Mouse (Mus musculus): ENCODE measurements at regions not wholly inside any gene's neighbourhood (a gene's known extent, or its start where the extent isn't known, plus 50 kb on each side); places are given as distances from the start of the nearest gene placed in this dataset.
A peak's percentile ranks its signal among the peaks of the same experiment; 100 is the strongest.

GRCm38 (mm10) chr12:99643016-99643415 is 79.6 kb upstream of the Foxn3 start:
- ATAC-seq (ENCODE audit: extremely low read depth, insufficient number of reproducible peaks, low FRiP score, poor library complexity, severe bottlenecking), result no peak

DNA sequence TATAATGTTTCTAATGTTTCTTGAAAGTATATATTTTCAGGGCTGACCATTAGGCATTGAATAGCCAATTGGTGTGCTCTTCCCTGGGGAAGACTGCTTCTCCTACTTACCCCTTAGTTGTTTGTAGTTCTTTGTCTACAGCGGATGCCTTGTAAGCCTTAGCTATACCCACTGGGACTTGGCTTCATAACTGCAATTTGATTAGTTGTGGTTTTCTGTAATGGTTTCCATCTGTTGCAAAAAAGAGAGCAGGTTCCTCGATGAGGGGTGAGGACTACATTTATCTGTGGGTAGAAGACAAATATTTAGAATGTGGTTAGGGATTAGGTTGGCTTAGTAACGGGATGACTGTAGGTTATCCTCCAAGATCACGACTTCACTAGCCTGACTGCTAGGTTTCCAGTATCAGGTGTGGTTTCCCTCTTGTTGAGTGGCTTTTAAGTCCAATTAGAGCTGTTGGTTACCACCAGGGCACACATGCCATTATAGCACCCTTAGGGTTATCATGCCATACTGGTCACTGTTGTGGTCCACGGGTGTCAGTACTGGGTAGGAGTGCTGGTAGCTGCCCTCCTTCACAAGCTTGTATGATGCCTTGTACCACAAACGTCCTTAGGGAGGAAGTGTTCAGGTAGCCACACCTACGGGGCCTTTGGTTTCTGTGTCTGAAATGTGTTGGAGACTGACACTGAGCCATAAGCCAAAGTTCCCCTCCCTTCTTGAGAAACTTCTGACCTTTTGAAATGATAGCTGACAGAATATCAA is 78.9 kb upstream of the Foxn3 start:
- ATAC-seq (ENCODE audit: extremely low read depth, insufficient number of reproducible peaks, low FRiP score, poor library complexity, severe bottlenecking), result peak; percentile 27; the same call in 1 of the 2 replicates

DNA sequence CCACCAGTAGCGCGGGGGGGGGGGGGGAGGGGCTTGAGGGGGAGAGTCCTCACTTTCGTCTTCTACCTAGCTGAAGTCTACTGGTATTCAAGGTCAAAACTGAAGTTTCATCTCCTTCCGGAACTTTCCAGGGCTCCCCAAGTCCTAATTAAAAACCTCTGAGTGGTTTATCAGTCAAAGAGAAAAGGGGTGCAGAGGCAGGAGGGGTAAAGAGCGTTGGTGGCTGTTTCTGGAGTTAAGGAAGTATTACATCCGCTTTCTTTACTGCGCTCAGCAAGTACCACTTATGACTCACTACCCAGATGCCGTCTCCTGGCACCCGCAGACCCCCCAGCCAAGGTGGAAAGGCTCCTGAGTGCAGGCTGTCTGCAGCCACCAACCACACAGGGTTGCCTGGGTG is 77.9 kb upstream of the Foxn3 start:
- peak; percentile 64 for ATAC-seq (ENCODE audit: extremely low read depth, insufficient number of reproducible peaks, low FRiP score, poor library complexity, severe bottlenecking)

DNA sequence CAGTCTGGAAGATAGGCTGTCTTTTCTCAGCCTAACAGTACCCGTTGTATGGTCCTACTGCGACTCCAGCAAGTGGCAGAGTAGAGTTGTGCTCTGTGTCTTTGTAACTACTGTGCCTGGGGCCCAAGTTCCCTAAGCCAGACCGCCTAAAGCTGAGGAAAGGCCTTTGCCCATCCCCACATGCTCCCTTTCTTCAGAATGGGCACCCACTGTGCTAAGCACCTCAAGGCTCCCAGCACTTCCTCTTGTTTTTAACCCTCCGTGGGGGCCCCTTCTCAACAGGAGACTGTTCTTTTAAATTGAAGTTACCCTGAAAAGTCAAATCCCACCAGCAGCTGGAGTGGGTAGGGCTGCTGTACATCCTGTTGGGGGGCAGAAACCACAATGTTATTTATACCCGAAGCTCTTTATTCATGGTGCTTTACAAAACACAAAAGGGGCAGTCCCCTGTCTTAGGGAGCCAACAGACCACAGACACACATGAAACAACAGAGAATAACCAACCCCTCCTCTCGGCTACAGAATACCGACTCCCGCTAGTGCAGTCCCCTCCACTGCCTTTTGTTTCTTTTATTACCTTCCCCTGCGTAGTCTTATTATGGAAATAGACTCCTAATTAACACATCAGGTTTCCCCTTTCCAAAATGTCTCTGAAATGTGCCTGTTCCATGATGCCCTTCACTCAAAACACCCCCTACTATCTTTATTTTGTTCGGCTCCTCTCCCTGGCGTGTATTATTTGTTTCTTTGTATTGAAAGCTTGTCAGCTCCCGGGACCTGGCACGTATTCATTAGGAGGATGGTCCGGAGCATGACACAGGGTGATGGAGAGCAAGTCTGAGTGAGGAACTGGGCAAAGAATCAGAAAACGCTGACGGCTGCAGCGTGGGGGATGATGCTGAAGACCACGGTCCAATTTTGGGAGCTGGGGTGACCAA is 77.1 kb upstream of the Foxn3 start:
- peak; percentile 59 for ATAC-seq (ENCODE audit: extremely low read depth, insufficient number of reproducible peaks, low FRiP score, poor library complexity, severe bottlenecking)

GRCm38 (mm10) chr12:99639847-99640213 is 76.4 kb upstream of the Foxn3 start:
- no peak for ATAC-seq (ENCODE audit: extremely low read depth, insufficient number of reproducible peaks, low FRiP score, poor library complexity, severe bottlenecking)

- ATAC-seq (ENCODE audit: extremely low read depth, insufficient number of reproducible peaks, low FRiP score, poor library complexity, severe bottlenecking), result no peak
These were observed 75.7 kb upstream of the Foxn3 start for GRCm38 (mm10) chr12:99639118-99639517.

GRCm38 (mm10) chr12:99637986-99638385 is 74.6 kb upstream of the Foxn3 start:
- ATAC-seq (ENCODE audit: extremely low read depth, insufficient number of reproducible peaks, low FRiP score, poor library complexity, severe bottlenecking), result no peak

- no peak for ATAC-seq (ENCODE audit: extremely low read depth, insufficient number of reproducible peaks, low FRiP score, poor library complexity, severe bottlenecking)
These were observed 72.9 kb upstream of the Foxn3 start for GRCm38 (mm10) chr12:99636234-99636633.

- no peak for ATAC-seq (ENCODE audit: extremely low read depth, insufficient number of reproducible peaks, low FRiP score, poor library complexity, severe bottlenecking)
These were observed 72.0 kb upstream of the Foxn3 start for GRCm38 (mm10) chr12:99635361-99635760.

DNA sequence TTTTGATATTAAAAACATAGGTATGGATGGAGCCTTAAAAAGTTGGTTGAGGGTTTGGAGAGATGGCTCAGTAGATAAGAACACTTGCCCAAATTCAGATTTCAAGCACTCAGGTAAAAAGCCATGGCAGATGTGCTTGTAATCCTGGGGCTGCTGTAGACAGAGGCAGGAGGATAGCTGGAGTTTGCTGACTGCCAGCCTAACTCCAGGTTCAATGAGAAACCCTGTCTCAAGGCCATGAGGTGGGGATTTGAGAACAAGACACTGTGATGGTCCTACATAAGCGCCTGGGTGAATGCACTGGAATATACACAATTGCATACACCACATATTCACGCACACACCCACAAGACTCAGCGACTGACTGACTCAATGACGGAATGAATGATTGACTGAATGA is 71.3 kb upstream of the Foxn3 start:
- ATAC-seq (ENCODE audit: extremely low read depth, insufficient number of reproducible peaks, low FRiP score, poor library complexity, severe bottlenecking), result no peak

DNA sequence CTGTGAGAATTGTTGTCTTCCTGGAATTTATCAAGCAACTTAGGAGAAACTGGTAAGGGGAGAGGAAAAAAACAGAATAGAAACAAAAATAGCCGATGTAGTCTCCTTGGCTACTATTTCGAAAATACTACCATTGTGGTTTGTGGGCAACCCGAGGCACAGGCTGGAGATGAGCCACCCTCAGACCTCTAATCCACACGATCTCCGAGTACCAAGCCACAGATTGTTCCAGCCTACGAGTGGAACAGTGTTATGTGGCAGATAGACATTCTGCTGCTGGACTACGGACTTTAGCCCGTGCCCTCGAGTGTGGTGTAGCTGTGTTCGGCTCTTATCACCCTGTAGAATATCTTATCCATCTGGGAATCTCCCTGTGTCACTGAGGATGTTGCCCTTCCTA is 70.3 kb upstream of the Foxn3 start:
- no peak for ATAC-seq (ENCODE audit: extremely low read depth, insufficient number of reproducible peaks, low FRiP score, poor library complexity, severe bottlenecking)

- no peak for ATAC-seq (ENCODE audit: extremely low read depth, insufficient number of reproducible peaks, low FRiP score, poor library complexity, severe bottlenecking)
These were observed 69.6 kb upstream of the Foxn3 start for GRCm38 (mm10) chr12:99632988-99633387.

DNA sequence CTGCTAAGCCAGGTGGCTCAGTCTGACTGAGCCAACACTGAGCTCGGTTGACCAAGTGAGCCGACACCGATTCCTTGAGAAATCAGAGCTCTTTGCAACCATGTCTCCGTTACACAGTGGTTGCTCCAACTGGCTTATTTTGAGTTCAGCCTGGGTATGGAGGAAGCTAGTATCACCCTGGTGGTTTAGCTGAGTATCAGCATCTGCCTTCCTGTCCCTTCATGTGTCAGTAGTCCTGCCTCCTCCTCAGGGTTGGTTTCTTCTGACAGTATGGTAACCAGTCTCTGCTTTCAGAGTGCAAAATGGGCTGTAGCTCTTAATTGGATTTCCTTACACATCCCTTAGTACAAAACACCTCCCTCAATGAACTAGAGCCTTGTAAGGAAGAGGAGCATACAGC is 66.2 kb upstream of the Foxn3 start:
- ATAC-seq (ENCODE audit: extremely low read depth, insufficient number of reproducible peaks, low FRiP score, poor library complexity, severe bottlenecking), result peak; percentile 42; the same call in 1 of the 2 replicates

GRCm38 (mm10) chr12:99628421-99628820 is 65.0 kb upstream of the Foxn3 start:
- ATAC-seq (ENCODE audit: extremely low read depth, insufficient number of reproducible peaks, low FRiP score, poor library complexity, severe bottlenecking), result no peak

DNA sequence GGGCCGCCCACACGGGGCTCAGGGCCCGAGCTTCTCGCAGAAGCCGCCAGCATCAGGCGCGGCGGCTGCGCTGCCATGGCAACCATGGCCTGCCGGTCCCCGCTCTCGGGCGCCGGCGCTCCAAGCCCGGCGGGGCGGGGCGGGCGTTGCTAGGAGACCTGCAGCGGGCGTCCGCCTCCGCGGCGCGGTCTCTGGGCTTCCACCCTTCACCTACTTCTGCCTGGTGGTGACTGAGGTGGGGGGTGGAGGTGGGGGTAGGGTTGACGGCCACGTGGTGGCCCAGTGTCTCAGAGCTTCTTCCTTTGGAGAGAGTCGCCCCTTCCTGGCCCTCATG is 64.5 kb upstream of the Foxn3 start:
- ATAC-seq (ENCODE audit: extremely low read depth, insufficient number of reproducible peaks, low FRiP score, poor library complexity, severe bottlenecking), result peak; percentile 77

DNA sequence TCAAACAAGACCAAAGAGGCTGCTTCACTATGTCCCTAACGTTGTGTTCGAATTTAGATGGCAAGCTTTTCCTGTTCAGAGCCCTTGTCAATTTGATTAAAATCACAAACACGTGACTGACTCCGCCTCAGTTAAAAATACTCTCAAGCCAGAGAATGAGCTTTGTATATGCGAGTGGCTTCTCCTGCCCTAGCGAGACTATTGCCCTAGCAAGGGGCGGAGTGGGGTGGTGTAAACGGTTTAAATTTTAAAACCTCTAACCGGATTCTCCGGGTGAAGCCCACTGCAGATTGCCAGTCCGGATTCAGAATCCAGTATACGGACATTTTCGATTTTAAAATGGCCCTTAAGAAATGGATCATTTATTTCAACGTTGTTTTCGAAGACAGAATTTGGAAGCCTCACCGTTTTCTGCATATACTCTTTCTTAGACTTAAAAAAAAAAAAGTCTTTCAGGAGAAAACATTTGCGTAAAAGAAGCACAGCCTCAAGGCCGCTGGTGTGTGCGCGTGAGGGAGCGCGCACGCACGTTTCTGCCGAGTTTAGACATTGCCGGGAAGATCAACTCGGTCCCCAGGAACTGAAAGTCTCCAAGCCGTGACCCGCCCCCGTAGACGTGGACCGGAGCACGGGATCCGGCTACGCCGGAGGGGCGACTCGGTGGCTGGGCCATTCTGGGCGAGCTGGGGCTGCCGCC is 64.0 kb upstream of the Foxn3 start:
- ATAC-seq (ENCODE audit: extremely low read depth, insufficient number of reproducible peaks, low FRiP score, poor library complexity, severe bottlenecking), result 0 out of 2 replicates have a peak, but pooled peaks have one; percentile 1

GRCm38 (mm10) chr12:99626147-99626546 is 62.8 kb upstream of the Foxn3 start:
- ATAC-seq (ENCODE audit: extremely low read depth, insufficient number of reproducible peaks, low FRiP score, poor library complexity, severe bottlenecking), result no peak

GRCm38 (mm10) chr12:99625094-99625493 is 61.7 kb upstream of the Foxn3 start:
- ATAC-seq (ENCODE audit: extremely low read depth, insufficient number of reproducible peaks, low FRiP score, poor library complexity, severe bottlenecking), result no peak

- ATAC-seq (ENCODE audit: extremely low read depth, insufficient number of reproducible peaks, low FRiP score, poor library complexity, severe bottlenecking), result no peak
These were observed 58.9 kb upstream of the Foxn3 start for GRCm38 (mm10) chr12:99622238-99622637.

All from neutrophil, adult 5-6 weeks (primary cell).